Mouse (Mus musculus) G1E (cell line): ENCODE measurements around the gene Trim80.

Source experiments
- CTCF ChIP-seq: IDR thresholded peaks from 2 replicates; pipeline ENCODE4 v1.5.1; 2012; ENCODE audit warnings: low read depth, low read length, inconsistent platforms, mixed read lengths
- GATA1 ChIP-seq: IDR thresholded peaks from 2 replicates; pipeline ENCODE4 v1.6.1; 2012; ENCODE audit warnings: borderline replicate concordance, low read length, inconsistent platforms, mixed read lengths

DNA sequence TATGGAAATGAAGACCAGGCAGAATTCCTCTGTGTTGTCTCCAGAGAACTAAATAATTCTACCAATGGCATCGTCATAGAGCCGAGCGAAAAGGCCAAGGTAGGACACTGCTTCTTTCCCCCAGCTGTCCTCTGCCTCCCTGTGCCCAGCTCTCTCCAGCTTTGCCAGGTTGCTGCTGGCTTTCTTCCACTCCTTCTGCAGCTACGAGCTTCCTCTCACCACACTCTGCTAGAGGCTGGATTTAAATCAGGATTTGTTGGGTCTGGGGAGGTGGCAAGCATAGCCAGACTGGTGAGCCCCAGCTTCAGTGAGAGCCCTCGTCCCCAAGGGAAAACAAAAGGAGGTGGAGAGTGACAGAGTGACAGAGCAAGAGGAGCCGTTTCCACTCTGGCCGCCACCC is 11.0 kb upstream of the Trim80 start:
- TF ChIP-seq CTCF (no peak), GATA1 (no peak)
